Mouse (Mus musculus) CH12.LX (cell line): ENCODE results near the gene Gatad2a.

Experiments
- CTCF ChIP-seq, 2 experiments: IDR thresholded peaks in 1 of 2; conservative IDR thresholded peaks in 1 of 2; 2 replicates each; pipeline ENCODE4 v1.5.1; 2011 to 2012; ENCODE audit warnings: low read depth in 2 of 2, low read length in 2 of 2, improper control_type of control experiment in 1 of 2, inconsistent platforms in 1 of 2, mild to moderate bottlenecking in 1 of 2, moderate library complexity in 1 of 2
- E2F4 ChIP-seq: IDR thresholded peaks from 2 replicates; pipeline ENCODE4 v1.6.1; 2011; ENCODE audit warnings: low read depth, low read length, improper control_type of control experiment; ENCODE audit not compliant: insufficient replicate concordance
- HCFC1 ChIP-seq: IDR thresholded peaks from 2 replicates; pipeline ENCODE4 v1.6.1; 2012; ENCODE audit warnings: low read depth, mild to moderate bottlenecking, inconsistent platforms, low read length, improper control_type of control experiment
- JUND ChIP-seq: conservative IDR thresholded peaks from 2 replicates; pipeline ENCODE4 v1.6.1; 2011; ENCODE audit warnings: low read depth, low read length, improper control_type of control experiment
- MAX ChIP-seq: IDR thresholded peaks from 2 replicates; pipeline ENCODE4 v1.6.1; 2011; ENCODE audit warnings: low read length, improper control_type of control experiment
- POLR2A ChIP-seq: IDR thresholded peaks from 2 replicates; pipeline ENCODE4 v1.6.1; 2011; ENCODE audit warnings: low read depth, mild to moderate bottlenecking, improper control_type of control experiment, low read length
- SMC3 ChIP-seq: IDR thresholded peaks from 2 replicates; pipeline ENCODE4 v1.6.1; 2011; ENCODE audit warnings: low read depth, low read length, improper control_type of control experiment
- TCF12 ChIP-seq: IDR thresholded peaks from 2 replicates; pipeline ENCODE4 v1.6.1; 2014; ENCODE audit warnings: low read depth, mild to moderate bottlenecking, inconsistent platforms, low read length, improper control_type of control experiment
- ZC3H11A ChIP-seq: IDR thresholded peaks from 2 replicates; pipeline ENCODE4 v1.6.1; 2012; ENCODE audit warnings: low read depth, mild to moderate bottlenecking, inconsistent platforms, low read length, improper control_type of control experiment
- ZKSCAN1 ChIP-seq: IDR thresholded peaks from 2 replicates; pipeline ENCODE4 v1.6.1; 2012; ENCODE audit warnings: low read depth, inconsistent platforms, low read length, improper control_type of control experiment, borderline replicate concordance
- ZMIZ1 ChIP-seq: IDR thresholded peaks from 2 replicates; pipeline ENCODE4 v1.6.1; 2012; ENCODE audit warnings: low read depth, mild to moderate bottlenecking, inconsistent platforms, low read length, improper control_type of control experiment

- TF ChIP-seq HCFC1 (no peak), CTCF (conservative IDR thresholded peaks at IDR 0.05 in 1 of 2, IDR thresholded peaks at IDR 0.05 in 1 of 2; ENCODE audit: low read depth in 2 of 2, low read length in 2 of 2) (no peak), SMC3 (no peak), ZMIZ1 (no peak), ZC3H11A (no peak), POLR2A (no peak), TCF12 (no peak), MAX (no peak), JUND (no peak), E2F4 (no peak), ZKSCAN1 (no peak)
Observed at GRCm38 (mm10) chr8:70000226-70000625, 4.0 kb upstream of the Gatad2a start.
